Mouse (Mus musculus): Measurements from ENCODE around the gene Sipa1l2.

Sipa1l2 gene

GRCm38 (mm10) chr8:125515665-125516064 lies 53.9 kb downstream of the Sipa1l2 start:
- in situ Hi-C loops (cut with MboI, MseI) = loop anchor here (25.0 kb wide), 1 partner anchor 1778 kb away; no protein-coding TSS in a partner anchor

- in situ Hi-C loops (cut with MboI, MseI) = loop anchor here (25.0 kb wide), 1 partner anchor 1777 kb away; no protein-coding TSS in a partner anchor
Observed at GRCm38 (mm10) chr8:125513935-125514334, 55.7 kb downstream of the Sipa1l2 start.

GRCm38 (mm10) chr8:125513242-125513866 lies 56.3 kb downstream of the Sipa1l2 start:
- in situ Hi-C loops (cut with MboI, MseI) = loop anchor here (25.0 kb wide), 1 partner anchor 1776 kb away; no protein-coding TSS in a partner anchor

GRCm38 (mm10) chr8:125512561-125512960 lies 57.0 kb downstream of the Sipa1l2 start:
- in situ Hi-C loops (cut with MboI, MseI) = loop anchor here (25.0 kb wide), 1 partner anchor 1775 kb away; no protein-coding TSS in a partner anchor

GRCm38 (mm10) chr8:125510861-125511668 lies 58.5 kb downstream of the Sipa1l2 start:
- in situ Hi-C loops (cut with MboI, MseI) = loop anchor here (25.0 kb wide), 1 partner anchor 1774 kb away; no protein-coding TSS in a partner anchor

- in situ Hi-C loops (cut with MboI, MseI) = loop anchor here (25.0 kb wide), 1 partner anchor 1772 kb away; no protein-coding TSS in a partner anchor
Observed at GRCm38 (mm10) chr8:125509776-125510175, 59.8 kb downstream of the Sipa1l2 start.

GRCm38 (mm10) chr8:125509175-125509574 lies 60.4 kb downstream of the Sipa1l2 start:
- in situ Hi-C loops (cut with MboI, MseI) = loop anchor here (25.0 kb wide), 1 partner anchor 1772 kb away; no protein-coding TSS in a partner anchor

GRCm38 (mm10) chr8:125507291-125507690 lies 62.3 kb downstream of the Sipa1l2 start:
- in situ Hi-C loops (cut with MboI, MseI) = loop anchor here (25.0 kb wide), 1 partner anchor 1770 kb away; no protein-coding TSS in a partner anchor

GRCm38 (mm10) chr8:125504605-125505257 lies 64.9 kb downstream of the Sipa1l2 start:
- in situ Hi-C loops (cut with MboI, MseI) = loop anchor here (25.0 kb wide), 1 partner anchor 1767 kb away; no protein-coding TSS in a partner anchor

GRCm38 (mm10) chr8:125503808-125504207 lies 65.8 kb downstream of the Sipa1l2 start:
- in situ Hi-C loops (cut with MboI, MseI) = loop anchor here (25.0 kb wide), 1 partner anchor 1767 kb away; no protein-coding TSS in a partner anchor

GRCm38 (mm10) chr8:125502828-125503227 lies 66.8 kb downstream of the Sipa1l2 start:
- in situ Hi-C loops (cut with MboI, MseI) = loop anchor here (25.0 kb wide), 1 partner anchor 1766 kb away; no protein-coding TSS in a partner anchor

GRCm38 (mm10) chr8:125500005-125500404 lies 69.6 kb downstream of the Sipa1l2 start:
- in situ Hi-C loops (cut with MboI, MseI) = loop anchor here (25.0 kb wide), 1 partner anchor 1763 kb away; no protein-coding TSS in a partner anchor

- in situ Hi-C loops (cut with MboI, MseI) = no loop called here
Observed at GRCm38 (mm10) chr8:125498508-125498907, 71.1 kb downstream of the Sipa1l2 start.

GRCm38 (mm10) chr8:125495545-125495944 lies 74.1 kb downstream of the Sipa1l2 start:
- in situ Hi-C loops (cut with MboI, MseI) = no loop called here

- in situ Hi-C loops (cut with MboI, MseI) = no loop called here
Observed at GRCm38 (mm10) chr8:125493254-125493815, 76.3 kb downstream of the Sipa1l2 start.

GRCm38 (mm10) chr8:125492416-125492815 lies 77.2 kb downstream of the Sipa1l2 start:
- in situ Hi-C loops (cut with MboI, MseI) = no loop called here

- in situ Hi-C loops (cut with MboI, MseI) = no loop called here
Observed at GRCm38 (mm10) chr8:125488747-125489146, 80.9 kb downstream of the Sipa1l2 start.

GRCm38 (mm10) chr8:125485715-125486114 lies 83.9 kb downstream of the Sipa1l2 start:
- in situ Hi-C loops (cut with MboI, MseI) = no loop called here

- in situ Hi-C loops (cut with MboI, MseI) = no loop called here
Observed at GRCm38 (mm10) chr8:125484530-125485196, 84.9 kb downstream of the Sipa1l2 start.

- in situ Hi-C loops (cut with MboI, MseI) = no loop called here
Observed at GRCm38 (mm10) chr8:125482491-125483096, 87.0 kb downstream of the Sipa1l2 start.

Data from T-helper 1 cell (primary cell).